Mouse (Mus musculus) layer of hippocampus, postnatal 25 days (tissue): ENCODE measurements around the gene Phgdh. TPM values are rescaled to one million over a fixed set of nuclear protein-coding genes. Genes with fewer than 3 reads are reported as not detected.

ENCODE experiments used
- DNase-seq, 2 experiments: peaks; one replicate each; pipeline ENCODE4 v3.0.0; 2022; ENCODE audit warnings: mixed read lengths in 2 of 2, low spot score in 1 of 2; ENCODE audit errors: extremely low spot score in 1 of 2
- total RNA-seq, 2 experiments: library from RNA; stranded (reverse); gene quantifications; 2 replicates each; pipeline ENCODE4 v1.2.3; 2021

Phgdh gene
- total RNA-seq, 2 experiments from 2014 or later, result 67.5 to 79.6 TPM

DNA sequence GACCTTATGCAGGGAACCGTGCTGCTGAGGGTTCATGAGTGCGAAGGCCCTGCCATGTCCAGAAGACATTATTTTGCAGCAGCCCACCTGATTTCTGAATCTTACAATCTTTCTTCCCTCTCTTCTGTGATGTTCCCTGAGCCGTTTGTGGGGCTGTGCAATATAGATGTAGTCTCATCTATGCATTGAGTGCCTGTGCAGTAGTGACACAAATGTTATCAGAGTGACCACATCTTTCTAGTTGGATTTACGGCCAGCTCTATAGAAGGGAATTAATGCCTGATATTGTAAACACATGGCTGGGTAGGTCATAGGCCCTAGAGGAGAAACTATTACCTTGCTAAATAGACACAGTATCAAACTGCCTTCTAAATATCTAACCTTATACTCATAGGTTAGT lies 39.5 kb downstream of the Phgdh start:
- no peak for DNase-seq

GRCm38 (mm10) chr3:98299391-98300100 lies 40.2 kb downstream of the Phgdh start:
- no peak for DNase-seq

GRCm38 (mm10) chr3:98295965-98296364 lies 43.8 kb downstream of the Phgdh start:
- DNase-seq, result no peak

DNA sequence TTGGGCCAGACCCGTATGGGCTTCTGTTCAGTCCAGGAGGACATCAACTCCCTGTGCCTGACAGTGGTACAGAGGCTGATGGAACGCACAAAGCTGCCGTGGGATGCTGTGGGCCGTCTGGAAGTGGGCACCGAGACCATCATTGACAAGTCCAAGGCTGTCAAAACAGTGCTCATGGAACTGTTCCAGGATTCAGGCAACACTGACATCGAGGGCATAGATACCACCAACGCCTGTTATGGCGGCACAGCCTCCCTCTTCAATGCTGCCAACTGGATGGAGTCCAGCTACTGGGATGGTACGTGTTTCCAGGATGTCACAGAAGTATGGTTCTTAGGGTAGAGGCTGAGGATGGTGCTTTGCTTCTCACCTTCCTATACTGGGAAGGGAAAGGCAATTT lies 48.7 kb downstream of the Phgdh start:
- no peak for DNase-seq

DNA sequence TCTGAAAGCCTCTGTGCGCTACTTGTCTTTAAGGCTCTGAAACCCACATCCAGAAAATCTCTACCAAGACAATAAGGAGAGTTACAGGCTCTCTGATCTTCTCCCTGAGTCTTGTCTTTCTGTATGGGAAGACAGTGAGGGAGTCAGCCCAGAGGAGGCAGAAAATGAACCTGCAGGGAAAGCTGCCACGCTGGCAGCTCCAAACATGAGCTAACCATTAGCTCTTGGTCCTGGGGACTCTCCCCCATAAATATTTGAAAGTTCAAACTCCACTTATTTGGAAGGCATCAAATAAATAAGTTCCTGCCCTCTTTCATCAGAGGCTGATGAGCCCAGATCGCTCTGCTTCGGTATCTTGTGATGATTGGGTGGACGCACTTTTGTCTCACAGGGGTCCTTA lies 56.6 kb downstream of the Phgdh start:
- DNase-seq, result no peak

- DNase-seq, result no peak
Measured at GRCm38 (mm10) chr3:98282422-98282821, 57.4 kb downstream of the Phgdh start.

GRCm38 (mm10) chr3:98280933-98281678 lies 58.7 kb downstream of the Phgdh start:
- DNase-seq, result peak; percentile 31 to 63

GRCm38 (mm10) chr3:98280204-98280932 lies 59.4 kb downstream of the Phgdh start, which contains the start of gene Hmgcs2:
Hmgcs2 (plus strand) TSS chr3:98280435.
- no peak for DNase-seq

GRCm38 (mm10) chr3:98279682-98280081 lies 60.1 kb downstream of the Phgdh start:
- no peak for DNase-seq

GRCm38 (mm10) chr3:98273623-98274398 lies 66.0 kb downstream of the Phgdh start:
- no peak for DNase-seq

- no peak for DNase-seq
Measured at GRCm38 (mm10) chr3:98267249-98267651, 72.5 kb downstream of the Phgdh start.

Other genes starting within 250 kb of the Phgdh start
- gene Adam30, start 179.4 kb downstream of the Phgdh start, total RNA-seq, result not detected
- not detected for gene Reg4, start 117.8 kb downstream of the Phgdh start, total RNA-seq
- 10 to 100 TPM in 1 of 2 experiments, 1 to 10 TPM in 1; 9.6 to 10.4 TPM for gene Hmgcs2, start 59.6 kb downstream of the Phgdh start, total RNA-seq
- 10 to 100 TPM; 24.0 to 27.7 TPM for gene Zfp697, start 42.5 kb upstream of the Phgdh start, total RNA-seq
- gene Gm4450, start 117.1 kb upstream of the Phgdh start, total RNA-seq, result not detected
- not detected for gene Hsd3b4, start 170.5 kb upstream of the Phgdh start, total RNA-seq
- gene Gm10681, start 248.8 kb upstream of the Phgdh start, total RNA-seq, result not detected